Mouse (Mus musculus): ENCODE data around the gene Hace1.

GRCm38 (mm10) chr10:45668266-45668665, 90.6 kb downstream of the Hace1 start:
- no peak for TF ChIP-seq MAFK (IDR thresholded peaks at IDR 0.05; ENCODE audit: insufficient read depth, low read depth, low read length)
- TF ChIP-seq ZC3H11A (IDR thresholded peaks at IDR 0.05; ENCODE audit: borderline replicate concordance, low read depth, low read length): no peak
- no peak for TF ChIP-seq CHD2 (IDR thresholded peaks at IDR 0.05; ENCODE audit: low read depth, low read length)

Measured in ES-E14 (cell line).